Mouse (Mus musculus) liver, postnatal 0 days (tissue): ENCODE measurements at regions not wholly inside any gene's neighbourhood (a gene's known extent, or its start where the extent isn't known, plus 50 kb on each side); places are given as distances from the start of the nearest gene placed in this dataset.

Experiments used
- CTCF ChIP-seq: sonication (generic); IDR thresholded peaks from 2 replicates; pipeline ENCODE4 v1.5.1; 2016; ENCODE audit warnings: antibody characterized with exemption, low read depth
- EP300 ChIP-seq: IDR thresholded peaks from 2 replicates; pipeline ENCODE4 v1.6.1; 2016; ENCODE audit warnings: antibody characterized with exemption, low read depth, mild to moderate bottlenecking

DNA sequence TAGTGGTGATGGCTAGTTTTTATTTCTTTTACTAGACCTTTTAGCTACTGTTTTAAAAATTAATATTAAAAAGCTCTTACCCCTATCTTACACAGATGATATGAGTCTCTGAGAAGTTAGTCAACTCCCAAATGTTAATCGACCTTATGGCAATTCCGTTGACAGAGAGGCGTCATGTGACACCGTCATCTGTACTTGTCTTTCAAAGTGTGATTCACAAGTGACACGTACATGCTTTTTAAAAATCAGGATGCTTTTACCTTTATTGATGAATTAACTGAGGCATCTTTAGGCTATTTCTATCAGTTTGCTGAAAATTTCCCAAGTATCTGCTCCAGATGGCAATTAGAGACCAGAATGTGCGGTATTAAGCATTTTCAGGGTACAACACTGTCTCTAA lies 573.9 kb downstream of the Gm19410 start:
- TF ChIP-seq CTCF = no peak
- TF ChIP-seq EP300 = no peak
